ENCODE assay signal across 8 mouse cellular contexts in genomic region chr19:5810103-5810839, GRCm38 (mm10). TPM values are rescaled to one million over a fixed set of nuclear protein-coding genes. Genes with fewer than 3 reads are reported as not detected.
DNase-seq lines count a peak whose midpoint lies in the region; ATAC-seq and TF ChIP-seq lines count a peak whose summit lies in the region.

No protein-coding gene starts in this region.

- H3K9me3 ChIP-seq in heart, embryonic 11.5 days (replicated peaks; ENCODE audit: control insufficient read depth, low read length), result no peaks in the 10 kb centered on the region
- H3K9me3 ChIP-seq in kidney, postnatal 0 days (replicated peaks; ENCODE audit: low read length), result no peaks in the 10 kb centered on the region

- WGBS in heart, embryonic 11.5 days (ENCODE audit: insufficient replicate concordance), result 15% methylated on average over 11 of the region's 11 CpGs
- WGBS in kidney, postnatal 0 days, result 18% methylated on average over 11 of the region's 11 CpGs

- peak; percentile 51 for DNase-seq in adrenal gland, postnatal 25 days
- no peak for DNase-seq in adrenal gland, postnatal 4 days (ENCODE audit: low spot score in 2 of 2)
- peak; percentile 80 for DNase-seq in kidney, postnatal 0 days (ENCODE audit: low spot score)
- DNase-seq in lung, postnatal 25 days (ENCODE audit: low spot score), result peak; percentile 91
- no peak for DNase-seq in cerebellum, postnatal 25 days

- H3K9ac ChIP-seq in heart, embryonic 11.5 days (ENCODE audit: low read depth, low read length), result peak overlapping the region; percentile 48; the same call in 1 of the 2 replicates
- H3K9ac ChIP-seq in kidney, postnatal 0 days (ENCODE audit: low read depth, low read length), result peak overlapping the region; percentile 31; the same call in 1 of the 2 replicates

- peak; percentile 44; the same call in 1 of the 2 replicates for ATAC-seq in heart, embryonic 11.5 days (replicated peaks; ENCODE audit: insufficient number of reproducible peaks, low FRiP score, low TSS enrichment)
- ATAC-seq in kidney, postnatal 0 days (replicated peaks; ENCODE audit: low FRiP score, low read depth), result peak; percentile 78
- no peak for ATAC-seq in megakaryocyte progenitor cell, adult 5-6 weeks (replicated peaks; ENCODE audit: poor library complexity)

- no peak for TF ChIP-seq CTCF in bone marrow macrophage, adult 2 months (IDR thresholded peaks at IDR 0.05; ENCODE audit: low read depth, low read length)
- no peak for TF ChIP-seq CTCF in kidney, postnatal 0 days (IDR thresholded peaks at IDR 0.05; ENCODE audit: low read depth)

- no peak for TF ChIP-seq POLR2A in bone marrow macrophage, adult 2 months (IDR thresholded peaks at IDR 0.05; ENCODE audit: borderline replicate concordance, low read depth, low read length)

- H3K4me1 ChIP-seq in bone marrow macrophage, adult 2 months (ENCODE audit: control insufficient read depth, insufficient read depth, low read length), result peaks cover 83% of the 10 kb centered on the region
- peaks cover 67% of the 10 kb centered on the region for H3K4me1 ChIP-seq in heart, embryonic 11.5 days (ENCODE audit: control insufficient read depth, insufficient read depth, low read length)
- H3K4me1 ChIP-seq in kidney, postnatal 0 days (replicated peaks; ENCODE audit: insufficient read depth, low read length), result peaks cover 54% of the 10 kb centered on the region

- H3K27me3 ChIP-seq in heart, embryonic 11.5 days (ENCODE audit: control insufficient read depth, insufficient read depth, low read length), result no peaks in the 10 kb centered on the region
- H3K27me3 ChIP-seq in kidney, postnatal 0 days (ENCODE audit: insufficient read depth, low read length), result no peaks in the 10 kb centered on the region

- peak overlapping the region; percentile 98 for H3K27ac ChIP-seq in bone marrow macrophage, adult 2 months (ENCODE audit: insufficient read depth, low read depth, low read length)
- H3K27ac ChIP-seq in heart, embryonic 11.5 days (ENCODE audit: low read depth, low read length), result peak overlapping the region; percentile 86
- peak overlapping the region; percentile 94 for H3K27ac ChIP-seq in kidney, postnatal 0 days

- H3K4me2 ChIP-seq in heart, embryonic 11.5 days, result peak overlapping the region; percentile 37
- H3K4me2 ChIP-seq in kidney, postnatal 0 days (ENCODE audit: low read length), result peak overlapping the region; percentile 18; the same call in 1 of the 2 replicates

- H3K4me3 ChIP-seq in bone marrow macrophage, adult 2 months (ENCODE audit: insufficient read depth, low read length), result peak overlapping the region; percentile 2; the same call in 1 of the 2 replicates
- H3K4me3 ChIP-seq in heart, embryonic 11.5 days (ENCODE audit: low read depth, low read length), result no peak overlapping the region
- no peak overlapping the region for H3K4me3 ChIP-seq in kidney, postnatal 0 days (replicated peaks; ENCODE audit: low read depth, low read length)

- H3K36me3 ChIP-seq in heart, embryonic 11.5 days (ENCODE audit: control insufficient read depth, insufficient read depth, low read length), result no peaks in the 10 kb centered on the region
- H3K36me3 ChIP-seq in kidney, postnatal 0 days (ENCODE audit: insufficient read depth, low read length), result no peaks in the 10 kb centered on the region

RNA-seq across cellular contexts. Expression of gene Scyl1, which starts 39.1 kb away (rescaled TPM):
- 104 and 120 TPM in 2 replicates for total RNA-seq in adrenal gland, postnatal 25 days (2021)
- total RNA-seq in adrenal gland, postnatal 4 days (2021), result 100 to 1,000 TPM; 105 to 110 TPM
- polyA plus RNA-seq in bone marrow macrophage, adult 2 months (2012; ENCODE audit: insufficient read depth, insufficient read length, missing spikeins), result 46.7 and 48.3 TPM in 2 replicates
- 54.8 and 59.4 TPM in 2 replicates for polyA plus RNA-seq in heart, embryonic 11.5 days (2014; fragmentation: Nextera tagmentation; extraction: Ambion mirVana)
- polyA plus RNA-seq in kidney, postnatal 0 days (2015; fragmentation: Nextera tagmentation; extraction: Ambion mirVana), result 63.5 and 65.1 TPM in 2 replicates
- 15.7 and 19.9 TPM in 2 replicates for total RNA-seq in megakaryocyte progenitor cell, adult 5-6 weeks (2015)
- 23.9 and 28.2 TPM in 2 replicates for total RNA-seq in megakaryocyte progenitor cell, adult 5-6 weeks (2017)

Comparison
In these comparisons a context has a peak if more than half of its experiments do, and no peak if none do; other contexts are left out.
1. DNase-seq: peak in adrenal gland, postnatal 25 days (single experiment), kidney, postnatal 0 days (single experiment) and lung, postnatal 25 days (single experiment); none in adrenal gland, postnatal 4 days (0 of 2) and cerebellum, postnatal 25 days (0 of 2).
2. Peak in every context shown above with its lines, with median percentiles within 50 percentile points of each other: H3K27ac ChIP-seq.